Mouse (Mus musculus): ENCODE measurements around the gene Snrpa.
A peak's percentile ranks its signal among the peaks of the same experiment; 100 is the strongest.

Snrpa gene

GRCm38 (mm10) chr7:27166614-27167474 lies 29.2 kb downstream of the Snrpa start, which contains the start of gene Egln2:
Egln2 (minus strand) TSS chr7:27166802.
- DNase-seq (ENCODE audit: low read depth, low spot score), result peak; percentile 98

- DNase-seq (ENCODE audit: low read depth, low spot score), result peak; percentile 91
Observed at GRCm38 (mm10) chr7:27166229-27166613, 29.9 kb downstream of the Snrpa start.

DNA sequence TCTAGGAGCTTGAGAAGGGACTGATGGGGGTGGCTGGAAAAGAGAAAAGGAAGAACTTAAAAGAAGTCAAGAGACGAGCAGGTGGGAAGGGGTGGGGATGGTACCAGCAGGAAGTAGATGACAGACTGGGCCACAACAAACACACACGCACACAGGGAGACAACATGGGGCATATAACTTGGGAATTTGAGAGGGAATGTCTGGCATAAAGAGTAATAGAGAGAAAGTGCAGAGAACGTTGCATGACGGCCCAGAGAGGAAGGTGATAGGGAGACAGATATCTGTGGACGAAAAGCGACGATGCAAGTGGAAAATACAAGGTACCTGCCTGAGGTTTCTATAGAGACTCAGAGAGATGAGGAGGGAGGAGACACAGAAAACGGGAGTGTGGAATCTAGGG lies 30.4 kb downstream of the Snrpa start:
- DNase-seq (ENCODE audit: low read depth, low spot score), result no peak

DNA sequence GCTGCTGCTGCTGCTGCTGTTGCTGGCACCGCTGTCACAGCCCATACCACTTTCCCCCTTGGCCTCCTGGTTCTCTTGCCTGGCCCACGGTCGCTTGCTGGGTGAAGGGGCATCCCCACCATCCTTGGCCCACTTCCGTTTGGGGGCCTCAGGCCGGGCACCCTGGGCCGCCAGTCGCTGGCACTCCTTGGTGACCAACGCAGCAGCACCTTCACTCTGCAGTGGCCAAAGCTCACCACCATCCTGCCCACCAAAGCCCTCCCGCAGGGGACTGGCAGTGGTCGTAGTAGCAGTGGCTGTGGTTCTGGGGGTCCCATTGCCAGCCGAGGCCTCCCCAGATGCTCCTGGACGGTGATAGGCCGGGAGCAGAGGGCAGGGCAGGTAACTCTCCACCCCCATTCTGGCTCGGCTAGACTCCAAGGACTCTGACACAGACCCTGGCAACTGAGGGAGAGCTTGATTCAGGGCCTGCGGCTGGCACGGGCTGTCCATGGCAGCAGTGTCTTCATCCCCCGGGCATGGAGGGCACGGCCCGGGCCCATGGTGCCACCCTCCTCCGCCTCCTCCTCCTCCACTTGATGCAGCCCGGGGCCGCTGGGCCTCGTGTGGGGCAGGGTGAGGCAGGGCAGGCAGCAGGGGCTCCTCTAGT lies 30.9 kb downstream of the Snrpa start:
- peak; percentile 70 for DNase-seq (ENCODE audit: low read depth, low spot score)

DNA sequence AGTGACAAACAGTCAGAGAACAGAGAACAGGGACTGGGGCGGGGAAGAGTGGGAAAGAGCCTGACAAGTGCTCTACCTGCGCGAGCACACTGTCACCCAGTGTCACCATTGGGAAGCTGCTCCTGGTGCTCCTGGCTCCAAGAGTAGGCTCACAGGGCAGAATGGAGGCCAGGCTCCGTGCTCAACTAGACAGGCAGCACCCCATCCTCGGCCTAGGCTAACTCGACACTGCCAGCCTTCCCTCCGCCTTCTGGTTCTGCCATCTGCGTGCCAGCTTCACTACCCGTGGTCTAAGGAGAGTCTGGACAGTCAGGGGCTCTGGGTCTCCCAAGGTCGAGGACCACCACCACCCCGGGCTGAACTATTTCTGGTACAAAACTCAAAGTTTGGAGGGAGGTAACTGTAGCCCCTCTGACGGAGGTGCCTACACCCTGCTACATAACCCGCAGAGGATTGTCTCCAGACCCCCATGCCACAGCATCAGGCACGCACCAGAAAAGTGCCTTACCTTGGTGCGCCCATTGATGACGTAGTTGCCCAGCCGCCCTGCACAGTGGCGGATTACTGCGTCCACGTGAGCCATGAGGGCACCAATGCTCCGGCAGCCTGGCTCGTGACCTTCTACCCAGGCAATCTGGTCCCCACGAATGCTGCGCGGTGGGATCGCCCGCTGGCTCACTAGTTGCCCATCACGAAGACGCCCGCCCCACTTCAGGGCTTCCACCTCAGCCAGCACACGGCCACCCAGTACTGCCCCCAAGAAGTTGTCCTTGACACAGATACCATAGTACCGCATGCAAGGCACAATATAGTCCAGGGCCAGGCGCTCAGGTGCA lies 31.7 kb downstream of the Snrpa start:
- DNase-seq (ENCODE audit: low read depth, low spot score), result no peak

- DNase-seq (ENCODE audit: low read depth, low spot score), result peak; percentile 71
Observed at GRCm38 (mm10) chr7:27163450-27163805, 32.6 kb downstream of the Snrpa start.

DNA sequence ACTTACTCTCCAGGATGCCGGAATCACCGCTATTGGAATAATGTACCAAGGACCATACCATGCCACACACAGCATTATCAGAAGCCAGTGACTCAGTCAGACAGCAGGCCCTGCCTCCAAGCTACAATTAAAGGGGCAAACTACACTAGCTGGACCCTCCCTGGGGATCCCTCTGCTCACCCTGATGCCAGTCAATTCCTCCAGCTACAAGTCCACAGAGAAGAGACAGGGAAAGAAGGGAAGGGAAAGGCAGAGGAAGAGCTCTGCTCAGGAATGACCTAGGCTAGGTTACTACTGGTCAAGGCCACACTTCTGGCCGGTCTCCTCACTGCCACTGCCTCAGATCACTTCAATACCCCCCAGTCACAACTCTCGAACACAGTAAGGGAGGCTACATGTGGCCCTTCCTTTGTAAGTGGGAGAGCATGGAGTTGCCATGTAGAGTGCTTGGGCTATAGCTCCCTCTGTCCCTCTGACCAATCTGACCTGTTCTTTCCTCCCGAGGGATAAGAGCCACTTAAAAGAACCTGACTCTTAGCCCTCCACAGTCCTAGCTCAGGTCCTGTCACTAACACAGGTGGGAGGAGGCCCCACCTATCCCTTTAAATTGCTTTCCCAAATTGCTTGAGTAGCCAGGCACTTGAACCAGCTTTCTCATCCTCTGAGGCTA lies 33.2 kb downstream of the Snrpa start:
- DNase-seq (ENCODE audit: low read depth, low spot score), result no peak

GRCm38 (mm10) chr7:27161744-27162143 lies 34.3 kb downstream of the Snrpa start:
- DNase-seq (ENCODE audit: low read depth, low spot score), result no peak

DNA sequence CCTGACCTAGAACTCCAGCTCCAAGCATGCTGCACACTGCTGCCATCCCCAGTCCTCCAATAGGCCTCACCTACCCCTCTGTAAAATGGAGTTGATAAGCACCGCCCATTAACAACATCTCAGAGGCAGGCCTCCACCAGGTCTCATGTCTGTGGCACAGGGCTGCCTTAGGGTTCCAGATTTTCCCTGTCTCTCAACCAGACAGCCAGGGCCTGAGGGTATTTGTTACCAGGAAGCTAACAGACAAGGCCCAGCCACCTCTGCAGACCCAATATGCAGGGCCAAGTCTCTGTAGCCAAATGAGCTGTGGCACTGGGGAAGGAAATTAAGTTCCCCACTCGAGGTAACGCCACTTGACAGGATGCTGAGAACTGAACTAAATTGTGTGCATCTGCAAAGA lies 35.1 kb downstream of the Snrpa start:
- no peak for DNase-seq (ENCODE audit: low read depth, low spot score)

DNA sequence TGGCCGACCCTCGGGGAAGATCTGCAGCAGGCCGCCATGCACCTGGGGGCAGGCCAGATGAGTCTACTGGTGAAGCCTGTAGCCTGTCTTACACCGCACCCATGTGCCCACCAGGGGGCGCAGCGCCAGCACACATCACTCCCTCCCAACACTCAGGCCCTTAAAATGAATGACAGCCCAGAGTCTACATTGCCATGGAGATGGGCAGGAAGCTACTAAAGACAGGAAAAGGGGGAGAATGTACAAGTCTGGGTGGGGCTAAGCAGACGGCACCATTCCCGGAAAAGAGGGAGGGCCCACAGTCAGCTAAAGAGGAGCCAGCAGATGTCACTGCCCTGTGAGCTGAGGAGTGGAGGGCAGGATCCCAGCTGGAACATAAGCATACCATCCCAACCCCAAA lies 36.2 kb downstream of the Snrpa start:
- DNase-seq (ENCODE audit: low read depth, low spot score), result peak; percentile 83

GRCm38 (mm10) chr7:27159256-27159655 lies 36.8 kb downstream of the Snrpa start:
- no peak for DNase-seq (ENCODE audit: low read depth, low spot score)

DNA sequence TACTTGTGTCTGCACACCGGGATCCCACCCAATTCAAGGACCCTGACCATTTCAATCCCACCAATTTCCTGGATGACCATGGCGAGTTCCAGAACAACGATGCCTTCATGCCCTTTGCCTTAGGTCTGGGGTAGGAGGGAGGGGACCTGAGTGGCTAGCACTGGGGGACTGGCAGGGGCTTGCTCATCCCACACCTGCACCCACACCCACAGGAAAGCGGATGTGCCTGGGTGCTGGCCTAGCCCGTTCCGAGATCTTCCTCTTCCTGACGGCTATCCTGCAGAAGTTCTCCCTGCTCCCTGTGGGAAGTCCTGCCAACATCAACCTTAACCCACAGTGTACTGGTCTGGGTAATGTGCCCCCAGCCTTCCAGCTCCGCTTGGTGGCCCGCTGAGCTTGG lies 37.9 kb downstream of the Snrpa start:
- no peak for DNase-seq (ENCODE audit: low read depth, low spot score)

- DNase-seq (ENCODE audit: low read depth, low spot score), result no peak
Observed at GRCm38 (mm10) chr7:27156005-27156404, 40.1 kb downstream of the Snrpa start.

DNA sequence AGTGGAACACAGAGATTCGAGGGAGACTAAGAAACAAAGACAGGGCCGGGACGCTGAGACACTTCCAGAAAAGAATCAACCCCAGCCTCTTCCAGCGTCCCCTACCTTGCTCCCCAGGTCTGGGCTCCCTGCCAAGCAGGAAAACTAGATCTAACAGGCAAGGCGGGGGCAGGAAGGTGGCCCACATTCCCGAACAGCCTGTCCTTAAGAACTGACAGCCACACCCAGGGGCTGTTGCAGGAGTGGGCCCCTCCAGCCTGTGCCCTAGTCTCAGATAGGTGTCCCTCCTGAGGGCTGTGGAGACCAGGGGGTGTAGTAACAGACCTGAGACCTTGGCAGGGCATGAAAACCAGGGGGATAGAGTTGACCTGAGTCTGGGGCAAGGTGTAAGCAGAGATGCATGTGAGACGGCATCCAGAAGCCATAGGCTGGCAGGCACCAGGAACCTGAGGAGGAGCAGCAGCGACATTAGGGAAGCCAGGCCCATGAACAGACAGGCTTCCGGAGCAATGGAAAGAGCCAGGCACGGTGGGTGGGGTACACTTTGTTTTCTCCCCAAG lies 42.8 kb downstream of the Snrpa start, which contains the start of gene Cyp2t4:
Cyp2t4 (plus strand) TSS at position 510 of the 560 bp plus-strand sequence.
- DNase-seq (ENCODE audit: low read depth, low spot score), result no peak
